Mouse (Mus musculus): ENCODE results near the gene Fancg. TPM values are rescaled to one million over a fixed set of nuclear protein-coding genes. Genes with fewer than 3 reads are reported as not detected.
A peak's percentile ranks its signal among the peaks of the same experiment; 100 is the strongest.

The Fancg gene
- polyA plus RNA-seq, 1 experiment from 2014 or later = 22.3 TPM

GRCm38 (mm10) chr4:42957979-42958378 is 52.3 kb downstream of the Fancg start:
- no peak overlapping the region for H3K4me3 ChIP-seq (replicated peaks)
- 85% methylated on average over 8 of the region's 8 CpGs for WGBS
- no peaks in the 10 kb centered on the region for H3K27me3 ChIP-seq
- H3K9ac ChIP-seq = no peak overlapping the region
- H3K27ac ChIP-seq (replicated peaks) = no peak overlapping the region
- ATAC-seq (ENCODE audit: insufficient number of reproducible peaks, low FRiP score, low TSS enrichment, low read depth) = no peak
- H3K4me2 ChIP-seq (replicated peaks) = no peak overlapping the region
- no peaks in the 10 kb centered on the region for H3K9me3 ChIP-seq (replicated peaks)
- peaks cover 11% of the 10 kb centered on the region for H3K4me1 ChIP-seq
- peaks cover 11% of the 10 kb centered on the region for H3K36me3 ChIP-seq

- WGBS = 82% methylated on average over 11 of the region's 11 CpGs
- ATAC-seq (ENCODE audit: insufficient number of reproducible peaks, low FRiP score, low TSS enrichment, low read depth) = no peak
- H3K4me3 ChIP-seq (replicated peaks) = no peak overlapping the region
These were observed 53.0 kb downstream of the Fancg start for GRCm38 (mm10) chr4:42957306-42957705.

GRCm38 (mm10) chr4:42956581-42956980 is 53.7 kb downstream of the Fancg start:
- Histone ChIP-seq H3K9me3 (replicated peaks) (no peaks in the 10 kb centered on the region), H3K27ac (replicated peaks) (no peak overlapping the region), H3K36me3 (peaks cover 11% of the 10 kb centered on the region), H3K4me2 (replicated peaks) (no peak overlapping the region), H3K4me3 (replicated peaks) (no peak overlapping the region), H3K4me1 (peaks cover 24% of the 10 kb centered on the region), H3K27me3 (no peaks in the 10 kb centered on the region), H3K9ac (no peak overlapping the region)
- WGBS = 94% methylated on average over 17 of the region's 17 CpGs
- no peak for ATAC-seq (ENCODE audit: insufficient number of reproducible peaks, low FRiP score, low TSS enrichment, low read depth)

More at GRCm38 (mm10) chr4:42957306-42957705, 53.0 kb downstream of the Fancg start:
- no peak overlapping the region for H3K27ac ChIP-seq (replicated peaks)
- H3K9me3 ChIP-seq (replicated peaks) = no peaks in the 10 kb centered on the region
- no peak overlapping the region for H3K4me2 ChIP-seq (replicated peaks)
- H3K4me1 ChIP-seq = peaks cover 18% of the 10 kb centered on the region
- peaks cover 11% of the 10 kb centered on the region for H3K36me3 ChIP-seq
- no peak overlapping the region for H3K9ac ChIP-seq
- H3K27me3 ChIP-seq = no peaks in the 10 kb centered on the region

- no peak for ATAC-seq (ENCODE audit: insufficient number of reproducible peaks, low FRiP score, low TSS enrichment, low read depth)
- Histone ChIP-seq H3K27ac (replicated peaks) (no peak overlapping the region), H3K36me3 (peaks cover 11% of the 10 kb centered on the region), H3K4me3 (replicated peaks) (no peak overlapping the region), H3K9ac (no peak overlapping the region), H3K27me3 (no peaks in the 10 kb centered on the region), H3K9me3 (replicated peaks) (no peaks in the 10 kb centered on the region), H3K4me2 (replicated peaks) (no peak overlapping the region), H3K4me1 (peaks cover 38% of the 10 kb centered on the region)
- WGBS = 88% methylated on average over 3 of the region's 3 CpGs
These were observed 55.1 kb downstream of the Fancg start for GRCm38 (mm10) chr4:42955200-42955599.

GRCm38 (mm10) chr4:42954297-42954696 is 56.0 kb downstream of the Fancg start:
- H3K4me3 ChIP-seq (replicated peaks) = no peak overlapping the region
- no peak overlapping the region for H3K9ac ChIP-seq
- WGBS = 5% methylated on average over 10 of the region's 10 CpGs
- no peak for ATAC-seq (ENCODE audit: insufficient number of reproducible peaks, low FRiP score, low TSS enrichment, low read depth)
- H3K9me3 ChIP-seq (replicated peaks) = no peaks in the 10 kb centered on the region
- peaks cover 38% of the 10 kb centered on the region for H3K4me1 ChIP-seq
- peaks cover 11% of the 10 kb centered on the region for H3K36me3 ChIP-seq
- no peak overlapping the region for H3K4me2 ChIP-seq (replicated peaks)
- peak overlapping the region; percentile 29; the same call in 1 of the 2 replicates for H3K27ac ChIP-seq (replicated peaks)
- no peaks in the 10 kb centered on the region for H3K27me3 ChIP-seq

GRCm38 (mm10) chr4:42953435-42954094 is 56.7 kb downstream of the Fancg start:
- Histone ChIP-seq H3K4me1 (peaks cover 38% of the 10 kb centered on the region), H3K27ac (replicated peaks) (peak overlapping the region; percentile 66; the same call in 1 of the 2 replicates), H3K27me3 (no peaks in the 10 kb centered on the region), H3K4me3 (replicated peaks) (no peak overlapping the region), H3K9me3 (replicated peaks) (no peaks in the 10 kb centered on the region), H3K36me3 (peaks cover 11% of the 10 kb centered on the region), H3K4me2 (replicated peaks) (no peak overlapping the region), H3K9ac (no peak overlapping the region)
- no peak for ATAC-seq (ENCODE audit: insufficient number of reproducible peaks, low FRiP score, low TSS enrichment, low read depth)
- WGBS = 20% methylated on average over 10 of the region's 10 CpGs

GRCm38 (mm10) chr4:42952563-42952962 is 57.7 kb downstream of the Fancg start:
- no peak overlapping the region for H3K4me3 ChIP-seq (replicated peaks)

More at GRCm38 (mm10) chr4:42952563-42952962, 57.7 kb downstream of the Fancg start:
- no peak overlapping the region for H3K4me2 ChIP-seq (replicated peaks)
- peak overlapping the region; percentile 66; the same call in 1 of the 2 replicates for H3K27ac ChIP-seq (replicated peaks)
- H3K36me3 ChIP-seq = peaks cover 10% of the 10 kb centered on the region
- H3K4me1 ChIP-seq = peaks cover 38% of the 10 kb centered on the region
- no peak for ATAC-seq (ENCODE audit: insufficient number of reproducible peaks, low FRiP score, low TSS enrichment, low read depth)
- 82% methylated on average over 7 of the region's 7 CpGs for WGBS
- no peaks in the 10 kb centered on the region for H3K9me3 ChIP-seq (replicated peaks)
- H3K27me3 ChIP-seq = no peaks in the 10 kb centered on the region; the same call in 1 of the 2 replicates
- H3K9ac ChIP-seq = no peak overlapping the region

Other genes with a start within 250 kb of the Fancg start
- gene Ccl21a, start 236.5 kb downstream of the Fancg start, polyA plus RNA-seq (2015; fragmentation: Nextera tagmentation; extraction: Ambion mirVana) = 98.7 and 109 TPM in 2 replicates
- gene Fam205a1, start 156.6 kb downstream of the Fancg start, polyA plus RNA-seq (2015; fragmentation: Nextera tagmentation; extraction: Ambion mirVana) = not detected in 2 replicates
- gene Gm12394, start 153.7 kb downstream of the Fancg start, polyA plus RNA-seq (2015; fragmentation: Nextera tagmentation; extraction: Ambion mirVana) = 0.08 and 0.11 TPM in 2 replicates
- gene Fam205c, start 136.3 kb downstream of the Fancg start, polyA plus RNA-seq (2015; fragmentation: Nextera tagmentation; extraction: Ambion mirVana) = 0.36 and 0.46 TPM in 2 replicates
- gene Phf24, start 93.8 kb downstream of the Fancg start, polyA plus RNA-seq (2015; fragmentation: Nextera tagmentation; extraction: Ambion mirVana) = 2.0 and 2.8 TPM in 2 replicates
- gene Dnajb5, start 60.7 kb downstream of the Fancg start, polyA plus RNA-seq (2015; fragmentation: Nextera tagmentation; extraction: Ambion mirVana) = 10.4 and 11.6 TPM in 2 replicates
- gene 1700022I11Rik, start 40.9 kb downstream of the Fancg start, polyA plus RNA-seq (2015; fragmentation: Nextera tagmentation; extraction: Ambion mirVana) = 0.24 and 1.6 TPM in 2 replicates
- gene Vcp, start 10.0 kb downstream of the Fancg start, polyA plus RNA-seq (2015; fragmentation: Nextera tagmentation; extraction: Ambion mirVana) = 478 and 494 TPM in 2 replicates
- 23.4 and 23.9 TPM in 2 replicates for gene Pigo, start 15.3 kb upstream of the Fancg start, polyA plus RNA-seq (2015; fragmentation: Nextera tagmentation; extraction: Ambion mirVana)
- gene Stoml2, start 21.2 kb upstream of the Fancg start, polyA plus RNA-seq (2015; fragmentation: Nextera tagmentation; extraction: Ambion mirVana) = 294 and 307 TPM in 2 replicates
- 16.9 and 17.2 TPM in 2 replicates for gene Fam214b, start 35.7 kb upstream of the Fancg start, polyA plus RNA-seq (2015; fragmentation: Nextera tagmentation; extraction: Ambion mirVana)
- 4.9 and 6.3 TPM in 2 replicates for gene Unc13b, start 48.4 kb upstream of the Fancg start, polyA plus RNA-seq (2015; fragmentation: Nextera tagmentation; extraction: Ambion mirVana)

All from embryonic facial prominence, embryonic 15.5 days (tissue).